Mouse (Mus musculus): ENCODE results near the gene Tmod2. TPM values are rescaled to one million over a fixed set of nuclear protein-coding genes. Genes with fewer than 3 reads are reported as not detected.

Gene Tmod2
- total and polyA plus RNA-seq, 3 experiments: 0.16 to 1.7 (median 0.17) TPM

- TF ChIP-seq NRF1 (IDR thresholded peaks at IDR 0.05; ENCODE audit: low read depth, low read length) (no peak), ELF1 (IDR thresholded peaks at IDR 0.05; ENCODE audit: low read depth, low read length) (no peak), EP300 (IDR thresholded peaks at IDR 0.05; ENCODE audit: low read length) (no peak), RCOR1 (conservative IDR thresholded peaks at IDR 0.05; ENCODE audit: low read depth, low read length) (no peak), CHD1 (IDR thresholded peaks at IDR 0.05; ENCODE audit: low read depth, low read length) (no peak), SIN3A (IDR thresholded peaks at IDR 0.05; ENCODE audit: low read length) (no peak), ZC3H11A (IDR thresholded peaks at IDR 0.05; ENCODE audit: low read depth, low read length) (no peak), RAD21 (IDR thresholded peaks at IDR 0.05; ENCODE audit: low read depth, low read length) (no peak), JUND (conservative IDR thresholded peaks at IDR 0.05; ENCODE audit: low read depth, low read length) (no peak), MYC (IDR thresholded peaks at IDR 0.05; ENCODE audit: low read depth, low read length) (no peak), GABPA (IDR thresholded peaks at IDR 0.05; ENCODE audit: insufficient replicate concordance, low read depth, low read length) (no peak)
- H3K4me1 ChIP-seq (ENCODE audit: control insufficient read depth in 1 of 2, insufficient read depth in 2 of 2): no peaks in the 10 kb centered on the region
- no peak for DNase-seq (ENCODE audit: extremely low read depth)
- H3K4me3 ChIP-seq (replicated peaks in 1 of 3; ENCODE audit: low read depth in 2 of 3, low read length in 2 of 3, poor library complexity in 1 of 3): no peak overlapping the region
- H3K79me2 ChIP-seq (replicated peaks; ENCODE audit: control insufficient read depth, extremely low read depth, insufficient read depth, poor library complexity, severe bottlenecking): no peaks in the 10 kb centered on the region
- H3K36me3 ChIP-seq (replicated peaks in 1 of 2; ENCODE audit: control insufficient read depth in 1 of 2, insufficient read depth in 1 of 2, low read length in 1 of 2): no peaks in the 10 kb centered on the region
- H3K9ac ChIP-seq (ENCODE audit: insufficient read depth, low read depth): no peak overlapping the region
- no peak overlapping the region for H3K27ac ChIP-seq (ENCODE audit: insufficient read depth, low read depth)
- H3K9me3 ChIP-seq (replicated peaks; ENCODE audit: low read length): no peaks in the 10 kb centered on the region
- dilution Hi-C loops (cut with MboI; ENCODE audit: extremely low pct_ligation_motif_present, extremely low pct_unique_long_range_greater_than_20kb, low sequenced_read_pairs) (no loop called here), in situ Hi-C loops (cut with MboI; ENCODE audit: low pct_ligation_motif_present, low pct_unique_long_range_greater_than_20kb, low sequenced_read_pairs) (no loop called here)
- no peaks in the 10 kb centered on the region for H3K27me3 ChIP-seq (replicated peaks)
- no peak overlapping the region for H3K4me2 ChIP-seq (ENCODE audit: insufficient read depth, low read depth, poor library complexity, severe bottlenecking)
These were observed 31.8 kb downstream of the Tmod2 start for GRCm38 (mm10) chr9:75579321-75579720.

GRCm38 (mm10) chr9:75571036-75571942 is 39.8 kb downstream of the Tmod2 start:
- Histone ChIP-seq H3K4me3 (replicated peaks in 1 of 3; ENCODE audit: low read depth in 2 of 3, low read length in 2 of 3, poor library complexity in 1 of 3) (no peak overlapping the region), H3K27ac (ENCODE audit: insufficient read depth, low read depth) (no peak overlapping the region), H3K79me2 (replicated peaks; ENCODE audit: control insufficient read depth, extremely low read depth, insufficient read depth, poor library complexity, severe bottlenecking) (0 out of 2 replicates have a peak, but pooled peaks cover 3% of the 10 kb centered on the region), H3K4me1 (ENCODE audit: control insufficient read depth in 1 of 2, insufficient read depth in 2 of 2) (peaks cover 0 to 16% of the 10 kb centered on the region in 2 experiments; a peak in 2 of 4 replicates), H3K36me3 (replicated peaks in 1 of 2; ENCODE audit: control insufficient read depth in 1 of 2, insufficient read depth in 1 of 2, low read length in 1 of 2) (no peaks in the 10 kb centered on the region), H3K9ac (ENCODE audit: insufficient read depth, low read depth) (no peak overlapping the region), H3K4me2 (ENCODE audit: insufficient read depth, low read depth, poor library complexity, severe bottlenecking) (no peak overlapping the region), H3K9me3 (replicated peaks; ENCODE audit: low read length) (no peaks in the 10 kb centered on the region), H3K27me3 (replicated peaks) (no peaks in the 10 kb centered on the region)
- no peak for DNase-seq (ENCODE audit: extremely low read depth)
- TF ChIP-seq CHD2 (IDR thresholded peaks at IDR 0.05; ENCODE audit: low read length): no peak
- TF ChIP-seq USF2 (conservative IDR thresholded peaks at IDR 0.05; ENCODE audit: low read depth, low read length): no peak
- no peak for TF ChIP-seq MEF2A (IDR thresholded peaks at IDR 0.05; ENCODE audit: borderline replicate concordance, low read depth, low read length)
- TF ChIP-seq RAD21 (IDR thresholded peaks at IDR 0.05; ENCODE audit: low read depth, low read length): no peak
- no peak for TF ChIP-seq E2F4 (IDR thresholded peaks at IDR 0.05; ENCODE audit: insufficient replicate concordance, low read depth, low read length)
- dilution Hi-C loops (cut with MboI; ENCODE audit: extremely low pct_ligation_motif_present, extremely low pct_unique_long_range_greater_than_20kb, low sequenced_read_pairs): no loop called here
- in situ Hi-C loops (cut with MboI; ENCODE audit: low pct_ligation_motif_present, low pct_unique_long_range_greater_than_20kb, low sequenced_read_pairs): no loop called here
